9 mouse cellular contexts compared by ENCODE assay signal in the genomic region with DNA sequence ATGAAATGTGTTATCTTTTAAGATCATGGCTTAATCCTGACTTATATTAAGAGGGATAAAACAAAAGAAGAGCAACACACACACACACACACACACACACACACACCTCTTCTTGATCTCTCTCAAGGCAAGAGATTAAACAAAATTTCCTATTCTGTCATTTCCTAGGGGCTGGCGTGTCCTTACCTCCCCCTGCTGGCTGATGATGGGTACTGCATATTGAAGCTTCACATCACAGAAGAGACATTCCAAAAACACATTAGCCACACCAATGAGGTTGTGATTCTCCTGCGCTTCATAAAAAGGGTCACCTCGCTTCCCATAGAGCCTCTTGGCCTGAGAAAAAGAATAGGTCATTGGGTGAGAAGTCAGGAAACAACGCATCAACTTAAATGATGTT.
DNase-seq lines count a peak whose midpoint lies in the region; ATAC-seq and TF ChIP-seq lines count a peak whose summit lies in the region.
"Had no signal": no experiment of that assay in that cellular context is flagged by ENCODE, and none has a peak within 500 bp of the region (broad histone marks: within the 10 kb centered on the region; RNA-seq: fewer than 3 reads in every experiment).

No protein-coding gene starts in this region.

- H3K27me3 ChIP-seq in heart, postnatal 0 days (ENCODE audit: control insufficient read depth, insufficient read depth, low read length) = no peaks in the 10 kb centered on the region
- no peaks in the 10 kb centered on the region for H3K27me3 ChIP-seq in heart, embryonic 12.5 days (replicated peaks)
- H3K27me3 ChIP-seq in C2C12 (ENCODE audit: control insufficient read depth, insufficient read depth, insufficient read length) = no peaks in the 10 kb centered on the region

- H3K27ac ChIP-seq in heart, postnatal 0 days (ENCODE audit: low read depth) = no peak overlapping the region
- H3K27ac ChIP-seq in heart, embryonic 12.5 days (ENCODE audit: poor library complexity, severe bottlenecking) = no peak overlapping the region
- H3K27ac ChIP-seq in cortical plate, adult 2 months (ENCODE audit: insufficient read depth, low read length) = no peak overlapping the region

- H3K79me3 ChIP-seq in C2C12 (ENCODE audit: low read depth) = no peaks in the 10 kb centered on the region

- 44% methylated on average over 4 of the region's 4 CpGs for WGBS in heart, postnatal 0 days
- WGBS in heart, embryonic 12.5 days = 39% methylated on average over 4 of the region's 4 CpGs

- no peaks in the 10 kb centered on the region for H3K9me3 ChIP-seq in heart, postnatal 0 days (replicated peaks; ENCODE audit: control insufficient read depth, low read length)
- no peaks in the 10 kb centered on the region for H3K9me3 ChIP-seq in heart, embryonic 12.5 days (replicated peaks)

- TF ChIP-seq POLR2A in cortical plate, adult 2 months (IDR thresholded peaks at IDR 0.05; ENCODE audit: extremely low read depth, insufficient read depth, low read length) = no peak

- no peak overlapping the region for H3ac ChIP-seq in C2C12 (ENCODE audit: control insufficient read depth, insufficient read length, low read depth)

- H3K4me3 ChIP-seq in heart, postnatal 0 days (ENCODE audit: low read depth, low read length) = no peak overlapping the region
- no peak overlapping the region for H3K4me3 ChIP-seq in heart, embryonic 12.5 days
- no peak overlapping the region for H3K4me3 ChIP-seq in C2C12 (ENCODE audit: insufficient read depth, poor library complexity, severe bottlenecking)
- no peak overlapping the region for H3K4me3 ChIP-seq in cortical plate, adult 2 months (ENCODE audit: insufficient read depth, low read length)
- H3K4me3 ChIP-seq: erythroblast, embryonic 14.5 days had no signal

- peak; percentile 98 for TF ChIP-seq CTCF in heart, postnatal 0 days (IDR thresholded peaks at IDR 0.05; ENCODE audit: low read depth)
- TF ChIP-seq CTCF in C2C12 (IDR thresholded peaks at IDR 0.05; ENCODE audit: control insufficient read depth, insufficient read depth, insufficient read length) = peak; percentile 45
- TF ChIP-seq CTCF in cortical plate, adult 2 months (IDR thresholded peaks at IDR 0.05; ENCODE audit: extremely low read depth, insufficient read depth, low read length) = peak; percentile 92

- no peak overlapping the region for H3K4me2 ChIP-seq in heart, postnatal 0 days (ENCODE audit: low read depth, low read length)
- H3K4me2 ChIP-seq in heart, embryonic 12.5 days = no peak overlapping the region

- no peak for ATAC-seq in heart, postnatal 0 days (ENCODE audit: insufficient read depth, low read depth)
- no peak for ATAC-seq in heart, embryonic 12.5 days (ENCODE audit: insufficient number of reproducible peaks, low FRiP score)
- 0 out of 2 replicates have a peak, but pooled peaks have one; percentile 65 for ATAC-seq in megakaryocyte-erythroid progenitor cell, adult 5-6 weeks (replicated peaks; ENCODE audit: low FRiP score, low TSS enrichment, poor library complexity, severe bottlenecking)

- TF ChIP-seq EP300 in heart, postnatal 0 days (IDR thresholded peaks at IDR 0.05; ENCODE audit: low read depth) = no peak

- no peaks in the 10 kb centered on the region for H3K79me2 ChIP-seq in C2C12 (ENCODE audit: control insufficient read depth, insufficient read depth)

- peak; percentile 46 for DNase-seq in heart, postnatal 0 days (ENCODE audit: low spot score)
- DNase-seq in WW6 (ENCODE audit: low read depth, low spot score) = peak; percentile 20
- peak; percentile 64 for DNase-seq in kidney, postnatal 10 days
- DNase-seq in thymus, postnatal 10 days (ENCODE audit: low spot score in 2 of 2) = peak; percentile 32 to 68

- H3K9ac ChIP-seq in heart, postnatal 0 days (replicated peaks; ENCODE audit: low read depth, low read length) = no peak overlapping the region
- H3K9ac ChIP-seq in heart, embryonic 12.5 days = no peak overlapping the region

- no peaks in the 10 kb centered on the region; the same call in 1 of the 2 replicates for H3K4me1 ChIP-seq in heart, postnatal 0 days (ENCODE audit: control insufficient read depth, insufficient read depth)
- peaks cover 27% of the 10 kb centered on the region for H3K4me1 ChIP-seq in heart, embryonic 12.5 days (replicated peaks)
- H3K4me1 ChIP-seq in cortical plate, adult 2 months (ENCODE audit: control insufficient read depth, insufficient read depth, low read length) = no peaks in the 10 kb centered on the region

- H3K36me3 ChIP-seq in heart, postnatal 0 days (replicated peaks; ENCODE audit: control insufficient read depth, insufficient read depth, low read length) = peaks cover 67% of the 10 kb centered on the region
- peaks cover 78% of the 10 kb centered on the region for H3K36me3 ChIP-seq in heart, embryonic 12.5 days
- H3K36me3 ChIP-seq in C2C12 (ENCODE audit: control insufficient read depth, insufficient read depth) = peaks cover 14% of the 10 kb centered on the region

TF ChIP-seq in C2C12, 6 proteins besides CTCF, POLR2A, EP300 and RAD21:
- TF ChIP-seq FOSL1 (IDR thresholded peaks at IDR 0.05; ENCODE audit: insufficient read depth, low read length, poor library complexity, severe bottlenecking) (no peak), USF1 (IDR thresholded peaks at IDR 0.05; ENCODE audit: low read depth) (no peak), MAX (IDR thresholded peaks at IDR 0.05) (no peak), MYOG (IDR thresholded peaks at IDR 0.05; ENCODE audit: control insufficient read depth, extremely low read depth, insufficient read length) (no peak), MYOD1 (IDR thresholded peaks at IDR 0.05; ENCODE audit: control insufficient read depth, insufficient read length, low read depth) (no peak), CEBPB (IDR thresholded peaks at IDR 0.05; ENCODE audit: low read depth) (no peak)

Comparison
In these comparisons a context has a peak if more than half of its experiments do, and no peak if none do; other contexts are left out.
1. CTCF ChIP-seq: peak in every context shown above with its lines; median percentile 98 in heart, postnatal 0 days; 92 in cortical plate, adult 2 months; 45 in C2C12.